Mouse (Mus musculus) pancreas, adult 10 weeks (tissue): Measurements from ENCODE around the gene Jaml. TPM values are rescaled to one million over a fixed set of nuclear protein-coding genes. Genes with fewer than 3 reads are reported as not detected.

Experiments
- polyA plus RNA-seq: library from polyadenylated mRNA; stranded (reverse); fragments of 350-450 nt; fragmentation: Illumina TruSeq; extraction: RNeasy Lipid Tissue Mini Kit (QIAGEN cat#74804); gene quantifications from one replicate; pipeline ENCODE4 v1.2.3, GENCODE M21; 2015; ENCODE audit warnings: low read depth, low replicate concordance; ENCODE audit not compliant: insufficient read depth

Jaml gene
- 0.33 TPM for polyA plus RNA-seq

DNA sequence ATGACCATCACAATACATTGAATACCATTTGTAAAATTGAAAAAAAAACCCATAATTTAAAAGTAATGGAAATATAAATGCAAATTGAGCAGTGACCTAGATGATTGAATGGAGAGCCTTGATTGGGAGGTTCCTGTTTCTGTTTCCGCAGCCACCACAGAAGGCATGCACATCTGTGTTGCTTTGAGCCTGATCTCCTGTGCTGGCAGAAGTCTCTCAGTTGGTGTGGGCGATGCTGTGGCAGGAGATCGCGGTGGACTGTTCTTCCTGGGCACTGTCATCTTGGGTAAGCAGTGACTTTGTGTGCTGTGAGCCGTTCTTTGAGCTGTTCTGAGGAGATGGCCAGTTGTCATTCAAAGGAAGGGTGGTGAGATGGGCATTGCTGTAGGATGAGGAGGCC lies at the start of gene Jaml:
TSS of gene Jaml (plus strand) at position 173 of the 400 bp plus-strand sequence.

GRCm38 (mm10) chr9:45039499-45039898 lies 39.5 kb upstream of the Jaml start, which contains the start of gene Mpzl2:
Gene Mpzl2 (plus strand): TSS chr9:45039799.

GRCm38 (mm10) chr9:45055082-45055713 lies 23.8 kb upstream of the Jaml start, which contains the start of gene Mpzl3:
Gene Mpzl3 (plus strand): TSS chr9:45055186.

GRCm38 (mm10) chr9:45117741-45118431 lies 38.9 kb downstream of the Jaml start, which contains the start of gene Scn2b:
Gene Scn2b (plus strand): TSS chr9:45117782.

DNA sequence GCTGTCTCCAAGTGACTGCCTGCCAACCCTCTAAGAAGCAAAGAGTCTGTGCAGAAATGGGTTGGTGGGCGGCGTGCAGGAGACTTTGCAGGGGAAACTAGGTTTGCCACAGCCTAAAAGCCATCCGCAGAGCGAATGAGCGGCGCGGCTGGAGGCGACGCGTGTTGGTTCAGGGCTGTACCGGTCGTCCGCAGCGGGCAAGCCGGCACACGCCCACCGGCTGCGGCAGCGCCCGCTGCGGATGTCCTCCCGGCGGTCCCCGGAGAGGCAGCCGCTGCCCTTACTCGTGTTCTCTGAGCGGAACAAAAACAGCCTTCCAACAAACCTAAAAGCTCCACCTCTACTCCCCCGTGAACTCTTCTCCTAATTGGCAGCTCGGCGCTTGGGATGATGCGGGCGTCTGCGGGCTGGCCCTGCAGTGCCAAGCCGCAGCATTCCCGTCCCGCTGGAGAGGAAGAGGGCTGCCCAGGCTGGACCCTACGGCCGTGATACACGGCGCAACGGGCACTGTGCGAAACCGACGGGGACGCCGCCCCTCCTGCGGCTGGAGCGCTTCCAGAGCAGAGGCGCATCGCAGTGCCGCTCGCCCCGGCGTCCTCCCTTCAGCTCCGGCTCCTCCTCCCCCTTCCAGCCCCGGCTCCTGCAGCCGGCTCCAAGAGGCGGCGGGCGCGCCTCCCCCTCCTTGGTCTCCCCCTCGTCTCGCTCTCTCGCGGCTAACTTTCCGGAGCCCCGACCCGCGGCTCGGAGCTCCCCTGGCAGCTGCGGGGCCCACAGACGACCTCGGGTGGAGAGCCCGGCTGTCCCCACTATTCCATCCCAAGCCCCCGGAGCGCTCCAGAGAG lies 59.4 kb downstream of the Jaml start, which contains the start of gene Scn4b:
TSS of gene Scn4b (plus strand) at position 205 of the 842 bp plus-strand sequence.

Other genes starting within 250 kb of the Jaml start
- gene Kmt2a, start 197.9 kb upstream of the Jaml start, polyA plus RNA-seq, result 9.5 TPM
- 260 TPM for gene Atp5l, start 158.4 kb upstream of the Jaml start, polyA plus RNA-seq
- gene Ube4a, start 113.6 kb upstream of the Jaml start, polyA plus RNA-seq, result 13.2 TPM
- not detected for gene Cd3g, start 98.8 kb upstream of the Jaml start, polyA plus RNA-seq
- gene Cd3d, start 97.4 kb upstream of the Jaml start, polyA plus RNA-seq, result 0.52 TPM
- gene Cd3e, start 69.6 kb upstream of the Jaml start, polyA plus RNA-seq, result not detected
- 3.2 TPM for gene Mpzl2, start 39.4 kb upstream of the Jaml start, polyA plus RNA-seq
- 1.1 TPM for gene Mpzl3, start 24.0 kb upstream of the Jaml start, polyA plus RNA-seq
- 0.22 TPM for gene Scn2b, start 38.6 kb downstream of the Jaml start, polyA plus RNA-seq
- gene Scn4b, start 59.2 kb downstream of the Jaml start, polyA plus RNA-seq, result 1.3 TPM
- not detected for gene BC049352, start 102.8 kb downstream of the Jaml start, polyA plus RNA-seq
- gene Tmprss4, start 124.9 kb downstream of the Jaml start, polyA plus RNA-seq, result 5.5 TPM
- 2.0 TPM for gene Il10ra, start 190.0 kb downstream of the Jaml start, polyA plus RNA-seq
- not detected for gene Tmprss13, start 239.9 kb downstream of the Jaml start, polyA plus RNA-seq